Comparison of ENCODE assay signal across 24 mouse cellular contexts in genomic region chr8:57656446-57656845, GRCm38 (mm10). TPM values are rescaled to one million over a fixed set of nuclear protein-coding genes. Genes with fewer than 3 reads are reported as not detected.
DNase-seq lines count a peak whose midpoint lies in the region; TF ChIP-seq lines count a peak whose summit lies in the region.
"Had no signal": no experiment of that assay in that cellular context is flagged by ENCODE, and none has a peak within 500 bp of the region (broad histone marks: within the 10 kb centered on the region; RNA-seq: fewer than 3 reads in every experiment).

No protein-coding gene starts in this region.

- no peak for TF ChIP-seq RAD21 in CH12.LX (IDR thresholded peaks at IDR 0.05; ENCODE audit: low read depth, low read length)

- DNase-seq in embryo, embryonic 10.5 days (ENCODE audit: low spot score): peak; percentile 17
- DNase-seq in embryo, embryonic 9.5 days (ENCODE audit: extremely low spot score): no peak
- DNase-seq in CH12.LX (ENCODE audit: extremely low read depth): no peak
- DNase-seq in Muller cell, postnatal 12 days (ENCODE audit: inconsistent ontology term): peak; percentile 78
- DNase-seq in retina, postnatal 1 day: peak; percentile 96
- no peak for DNase-seq in left cerebral cortex, adult 9 months (ENCODE audit: low spot score in 2 of 2)
- DNase-seq in left cerebral cortex, adult 11 months (ENCODE audit: low spot score): no peak
- DNase-seq: adrenal gland, postnatal 14 days; cerebellum, adult 18-20 months; cerebellum, adult 9-11 months; cerebellum, postnatal 25 days; forebrain, postnatal 0 days; gastrocnemius, postnatal 25 days; heart, adult 18-20 months; heart, postnatal 10 days; heart, postnatal 36 days; kidney, adult 11 months had no signal

- peaks cover 8% of the 10 kb centered on the region for H3K79me2 ChIP-seq in CH12.LX (replicated peaks; ENCODE audit: control insufficient read depth, extremely low read depth, insufficient read depth, poor library complexity, severe bottlenecking)

- dilution Hi-C loops in CH12.LX (cut with MboI; ENCODE audit: extremely low pct_ligation_motif_present, extremely low pct_unique_long_range_greater_than_20kb, low sequenced_read_pairs): no loop called here

- H3K9me3 ChIP-seq in CH12.LX (replicated peaks; ENCODE audit: low read length): no peaks in the 10 kb centered on the region
- H3K9me3 ChIP-seq: embryonic facial prominence, embryonic 15.5 days; heart, embryonic 12.5 days; heart, embryonic 15.5 days; hindbrain, embryonic 10.5 days; hindbrain, embryonic 13.5 days; intestine, embryonic 15.5 days had no signal

- H3K9ac ChIP-seq in CH12.LX (ENCODE audit: insufficient read depth, low read depth): 0 out of 2 replicates have a peak overlapping the region, but pooled peaks have one; percentile 14
- H3K9ac ChIP-seq: embryonic facial prominence, embryonic 15.5 days; forebrain, postnatal 0 days; heart, embryonic 12.5 days; heart, embryonic 15.5 days; hindbrain, embryonic 13.5 days; intestine, embryonic 15.5 days had no signal

- in situ Hi-C loops in CH12.LX (cut with MboI; ENCODE audit: low pct_ligation_motif_present, low pct_unique_long_range_greater_than_20kb, low sequenced_read_pairs): no loop called here

- peaks cover 12 to 38% of the 10 kb centered on the region in 2 experiments for H3K4me1 ChIP-seq in CH12.LX (ENCODE audit: control insufficient read depth in 1 of 2, insufficient read depth in 2 of 2)
- H3K4me1 ChIP-seq: heart, embryonic 12.5 days had no signal

- peaks cover 0 to 7% of the 10 kb centered on the region in 2 experiments for H3K36me3 ChIP-seq in CH12.LX (replicated peaks in 1 of 2; ENCODE audit: control insufficient read depth in 1 of 2, insufficient read depth in 1 of 2, low read length in 1 of 2)
- H3K36me3 ChIP-seq: embryonic facial prominence, embryonic 15.5 days; heart, embryonic 12.5 days; heart, embryonic 15.5 days; hindbrain, embryonic 10.5 days; hindbrain, embryonic 13.5 days; intestine, embryonic 15.5 days had no signal

- H3K4me2 ChIP-seq in CH12.LX (ENCODE audit: insufficient read depth, low read depth, poor library complexity, severe bottlenecking): peak overlapping the region; percentile 43; the same call in 1 of the 2 replicates
- H3K4me2 ChIP-seq: embryonic facial prominence, embryonic 15.5 days; heart, embryonic 12.5 days; heart, embryonic 15.5 days; hindbrain, embryonic 13.5 days; intestine, embryonic 15.5 days had no signal

- TF ChIP-seq EP300 in CH12.LX (IDR thresholded peaks at IDR 0.05; ENCODE audit: low read length): no peak

- TF ChIP-seq CTCF in CH12.LX (conservative IDR thresholded peaks at IDR 0.05 in 1 of 2, IDR thresholded peaks at IDR 0.05 in 1 of 2; ENCODE audit: low read depth in 2 of 2, low read length in 2 of 2): no peak

- no peak for TF ChIP-seq POLR2A in CH12.LX (IDR thresholded peaks at IDR 0.05; ENCODE audit: low read depth, low read length)

- no peak overlapping the region for H3K27ac ChIP-seq in CH12.LX (ENCODE audit: insufficient read depth, low read depth)
- H3K27ac ChIP-seq: embryonic facial prominence, embryonic 15.5 days; heart, embryonic 15.5 days; hindbrain, embryonic 10.5 days; hindbrain, embryonic 13.5 days; intestine, embryonic 15.5 days had no signal

- H3K27me3 ChIP-seq in CH12.LX (replicated peaks): no peaks in the 10 kb centered on the region
- H3K27me3 ChIP-seq: embryonic facial prominence, embryonic 15.5 days; heart, embryonic 12.5 days; heart, embryonic 15.5 days; hindbrain, embryonic 13.5 days; intestine, embryonic 15.5 days; Patski had no signal

- no peak overlapping the region for H3K4me3 ChIP-seq in CH12.LX (replicated peaks in 1 of 3; ENCODE audit: low read depth in 2 of 3, low read length in 2 of 3, poor library complexity in 1 of 3)
- H3K4me3 ChIP-seq: embryonic facial prominence, embryonic 15.5 days; heart, embryonic 12.5 days; heart, embryonic 15.5 days; hindbrain, embryonic 10.5 days; hindbrain, embryonic 13.5 days; intestine, embryonic 15.5 days had no signal

TF ChIP-seq in CH12.LX, 34 proteins besides CTCF, POLR2A, EP300 and RAD21:
- TF ChIP-seq NRF1 (IDR thresholded peaks at IDR 0.05; ENCODE audit: low read depth, low read length) (no peak), RCOR1 (conservative IDR thresholded peaks at IDR 0.05; ENCODE audit: low read depth, low read length) (no peak), JUN (IDR thresholded peaks at IDR 0.05; ENCODE audit: insufficient read depth, low read depth, low read length) (no peak), ZMIZ1 (IDR thresholded peaks at IDR 0.05; ENCODE audit: low read depth, low read length) (no peak), E2F4 (IDR thresholded peaks at IDR 0.05; ENCODE audit: insufficient replicate concordance, low read depth, low read length) (no peak), CHD2 (IDR thresholded peaks at IDR 0.05; ENCODE audit: low read length) (no peak), PAX5 (IDR thresholded peaks at IDR 0.05; ENCODE audit: low read length) (no peak), IRF4 (IDR thresholded peaks at IDR 0.05; ENCODE audit: low read depth, low read length) (no peak), USF1 (IDR thresholded peaks at IDR 0.05; ENCODE audit: low read depth, low read length) (no peak), ZNF384 (IDR thresholded peaks at IDR 0.05; ENCODE audit: low read depth, low read length) (no peak), SMC3 (IDR thresholded peaks at IDR 0.05; ENCODE audit: low read depth, low read length) (no peak), TCF12 (IDR thresholded peaks at IDR 0.05; ENCODE audit: low read depth, low read length) (no peak)

RNA-seq across cellular contexts. Expression of gene Galnt7, which starts 3.6 kb away (rescaled TPM):
- total RNA-seq in CH12.LX (2012; rRNA removed): 25.5 and 26.7 TPM in 2 replicates
- total RNA-seq in CH12.LX (2014; rRNA removed): 32.7 and 37.6 TPM in 2 replicates
- polyA plus RNA-seq in CH12.LX (2012; ENCODE audit: insufficient read length, low read depth): 33.5 and 37.3 TPM in 2 replicates

Comparison
In these comparisons a context has a peak if more than half of its experiments do, and no peak if none do; other contexts are left out.
1. DNase-seq: peak in embryo, embryonic 10.5 days (single experiment), Muller cell, postnatal 12 days (single experiment) and retina, postnatal 1 day (single experiment); none in embryo, embryonic 9.5 days (single experiment), CH12.LX (single experiment), left cerebral cortex, adult 9 months (0 of 2) and left cerebral cortex, adult 11 months (single experiment).